Mouse (Mus musculus) heart, embryonic 13.5 days (tissue): ENCODE results near the gene 1700025B11Rik. TPM values are rescaled to one million over a fixed set of nuclear protein-coding genes. Genes with fewer than 3 reads are reported as not detected.

ENCODE experiments used
- ATAC-seq: fragments of 200-750 bp; cut with Nextera tagmentation; 2 replicates; pipeline ENCODE4 v1.8.0; 2017; ENCODE audit warnings: moderate TSS enrichment; ENCODE audit not compliant: insufficient number of reproducible peaks, low FRiP score, low TSS enrichment; ENCODE audit errors: extremely low read depth
- H3K27ac ChIP-seq: fragments of 300-500 bp; sonication (generic); replicated peaks from 2 replicates; pipeline ENCODE4 v1.5.1; 2015; ENCODE audit warnings: moderate library complexity, mild to moderate bottlenecking, inconsistent platforms
- H3K27me3 ChIP-seq: fragments of 300-500 bp; sonication (generic); replicated peaks from 2 replicates; pipeline ENCODE4 v1.6.1; 2015; ENCODE audit warnings: mild to moderate bottlenecking, inconsistent platforms
- H3K36me3 ChIP-seq: fragments of 300-500 bp; sonication (generic); 2 replicates; pipeline ENCODE4 v1.6.1; 2015; ENCODE audit warnings: mild to moderate bottlenecking, inconsistent platforms
- H3K4me1 ChIP-seq: fragments of 300-500 bp; sonication (generic); 2 replicates; pipeline ENCODE4 v1.6.1; 2015; ENCODE audit warnings: inconsistent platforms
- H3K4me2 ChIP-seq: fragments of 300-500 bp; sonication (generic); 2 replicates; pipeline ENCODE4 v1.6.1; 2015; ENCODE audit warnings: inconsistent platforms, mild to moderate bottlenecking, moderate library complexity
- H3K4me3 ChIP-seq: fragments of 300-500 bp; sonication (generic); 2 replicates; pipeline ENCODE4 v1.5.1; 2015; ENCODE audit warnings: moderate library complexity, mild to moderate bottlenecking, inconsistent platforms
- H3K9ac ChIP-seq: fragments of 300-500 bp; sonication (generic); 2 replicates; pipeline ENCODE4 v1.6.1; 2015; ENCODE audit warnings: inconsistent platforms, mild to moderate bottlenecking, moderate library complexity
- H3K9me3 ChIP-seq: fragments of 300-500 bp; sonication (generic); 2 replicates; pipeline ENCODE4 v1.6.1; 2016; ENCODE audit warnings: inconsistent platforms
- WGBS: fragments of 180-500 bp; shearing (Covaris S2); methylation state at CpG from one replicate; pipeline ENCODE4 v1.1.7; 2015; ENCODE audit warnings: mixed read lengths; 5-methylcytosine and 5-hydroxymethylcytosine counted together
- polyA plus RNA-seq: library from polyadenylated mRNA; unstranded; fragments of >200 nt; fragmentation: Nextera tagmentation; extraction: Ambion mirVana; gene quantifications from 2 replicates; pipeline ENCODE4 v1.2.1, GENCODE M21; 2015

The 1700025B11Rik gene
- polyA plus RNA-seq: not detected in 2 replicates

DNA sequence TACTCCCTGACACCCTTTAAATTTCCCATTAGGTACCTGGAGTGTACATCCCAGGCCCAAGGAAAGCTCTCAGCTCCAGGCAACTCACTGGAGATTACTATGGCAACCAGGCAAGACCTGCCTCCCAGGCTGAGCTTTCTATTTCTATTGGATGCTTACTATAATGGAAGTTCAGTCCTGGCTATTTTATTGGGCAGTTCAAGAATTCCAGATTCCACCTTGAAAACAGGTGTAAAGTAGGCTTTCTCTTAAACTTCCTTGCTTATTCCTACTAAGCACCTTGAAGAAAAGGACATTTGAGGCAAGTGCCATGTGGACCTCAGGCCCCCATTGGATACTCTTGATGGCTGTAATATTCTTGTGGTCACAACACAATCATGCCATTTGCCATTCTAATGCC lies at the start of gene 1700025B11Rik:
1700025B11Rik (minus strand) TSS at position 101 of the 400 bp plus-strand sequence.
- Histone ChIP-seq H3K27ac (no peak within 1 kb of the TSS), H3K27me3 (no peaks in the 10 kb centered on the region), H3K4me2 (no peak within 1 kb of the TSS), H3K4me1 (no peaks in the 10 kb centered on the region), H3K9ac (no peak within 1 kb of the TSS), H3K36me3 (no peaks in the 10 kb centered on the region), H3K9me3 (no peaks in the 10 kb centered on the region), H3K4me3 (no peak within 1 kb of the TSS)
- ATAC-seq: no peak

DNA sequence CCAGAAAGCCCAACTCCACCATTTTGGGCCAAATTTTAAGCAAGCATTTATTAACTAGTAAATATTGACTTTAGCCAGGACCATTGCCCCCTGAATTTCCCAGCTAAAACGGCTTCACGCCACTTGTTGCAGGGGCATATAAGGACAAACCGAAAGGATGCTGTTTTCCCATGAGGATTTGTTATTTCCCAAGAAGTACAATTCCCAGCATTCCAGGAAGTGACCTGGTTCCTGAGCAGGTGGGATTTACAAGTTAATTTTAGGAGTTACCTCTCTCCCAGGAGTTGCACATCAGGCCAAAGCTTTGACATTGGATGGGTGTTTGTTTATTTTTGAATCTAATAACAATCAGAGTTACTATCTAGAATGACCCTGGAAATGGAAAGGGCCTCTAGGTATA lies 44.4 kb upstream of the 1700025B11Rik start:
- no peaks in the 10 kb centered on the region for H3K36me3 ChIP-seq
- no peak overlapping the region for H3K4me3 ChIP-seq
- no peaks in the 10 kb centered on the region for H3K27me3 ChIP-seq
- ATAC-seq: no peak
- no peak overlapping the region for H3K4me2 ChIP-seq
- no peak overlapping the region for H3K9ac ChIP-seq
- H3K4me1 ChIP-seq: no peaks in the 10 kb centered on the region
- no peak overlapping the region for H3K27ac ChIP-seq
- H3K9me3 ChIP-seq: no peaks in the 10 kb centered on the region
- WGBS: 89% methylated on average over 3 of the region's 3 CpGs

DNA sequence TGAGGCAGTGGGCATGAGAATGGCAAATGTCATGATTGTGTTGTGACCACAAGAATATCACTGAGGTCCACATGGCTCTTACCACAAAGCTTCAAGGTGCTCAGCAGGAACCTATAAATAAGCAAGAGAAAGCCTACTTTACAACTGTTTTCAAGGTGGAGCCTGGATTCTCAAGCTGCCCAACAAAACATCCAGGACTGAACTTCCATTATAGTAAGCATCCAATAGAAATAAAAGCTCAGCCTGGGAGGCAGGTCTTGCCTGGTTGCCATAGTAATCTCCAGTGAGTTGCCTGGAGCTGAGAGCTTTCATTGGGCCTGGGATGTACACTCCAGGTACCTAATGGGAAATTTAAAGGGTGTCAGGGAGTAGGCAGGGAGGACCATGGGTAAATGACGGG lies 37.3 kb upstream of the 1700025B11Rik start, which contains the start of gene Gm36245:
Gm36245 (plus strand) TSS at position 301 of the 400 bp plus-strand sequence.
- Histone ChIP-seq H3K4me2 (no peak within 1 kb of the TSS), H3K9ac (no peak within 1 kb of the TSS), H3K4me1 (0 out of 2 replicates have a peak, but pooled peaks cover under 1% of the 10 kb centered on the region), H3K27ac (no peak within 1 kb of the TSS), H3K4me3 (no peak within 1 kb of the TSS), H3K27me3 (no peaks in the 10 kb centered on the region), H3K9me3 (no peaks in the 10 kb centered on the region), H3K36me3 (no peaks in the 10 kb centered on the region)
- 77% methylated on average over 1 of the region's 1 CpGs for WGBS
- ATAC-seq: no peak

DNA sequence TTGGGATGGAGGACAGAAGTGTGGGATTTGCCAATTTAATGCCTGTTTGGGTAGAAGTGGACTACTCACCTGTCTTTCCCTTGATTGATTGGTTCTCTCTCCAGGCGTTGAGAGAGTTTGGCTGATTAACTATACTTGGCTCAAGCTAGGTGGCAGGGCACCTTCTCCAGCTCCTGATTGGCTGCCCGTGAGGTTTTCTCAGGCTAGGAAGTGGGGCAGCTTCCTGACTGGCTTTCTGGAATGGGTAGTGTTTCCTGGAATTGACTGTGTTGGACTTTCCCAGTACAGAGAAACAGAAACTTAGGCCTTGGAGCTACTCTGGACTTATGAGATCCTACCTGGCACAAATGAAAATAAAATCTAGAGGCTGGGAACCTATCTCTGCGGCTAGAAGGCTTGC lies 36.7 kb upstream of the 1700025B11Rik start:
- Histone ChIP-seq H3K4me1 (peaks cover 5% of the 10 kb centered on the region; the same call in 1 of the 2 replicates), H3K27me3 (no peaks in the 10 kb centered on the region), H3K4me3 (no peak overlapping the region), H3K9ac (no peak overlapping the region), H3K4me2 (no peak overlapping the region), H3K9me3 (no peaks in the 10 kb centered on the region), H3K27ac (no peak overlapping the region), H3K36me3 (no peaks in the 10 kb centered on the region)
- ATAC-seq: no peak
- WGBS: 55% methylated on average over 3 of the region's 3 CpGs

DNA sequence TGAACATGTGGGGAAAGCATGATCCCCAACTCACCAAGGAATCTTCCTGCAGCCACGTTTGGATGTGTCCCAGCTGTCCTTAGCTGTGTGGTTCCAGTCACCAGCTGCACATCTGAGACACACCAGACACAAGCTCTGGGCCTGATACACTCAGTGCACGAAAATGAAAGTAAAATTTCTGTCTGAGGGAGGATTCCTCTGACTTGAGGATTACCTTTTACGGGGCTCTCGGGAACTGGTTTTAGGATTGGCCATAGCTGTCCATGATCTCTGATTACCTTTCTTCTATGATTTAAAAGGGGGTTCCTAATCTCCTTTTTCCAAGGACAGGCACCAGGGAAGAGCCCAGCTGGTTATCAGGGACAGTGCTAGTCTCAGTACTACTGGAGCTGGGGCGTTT lies 34.3 kb upstream of the 1700025B11Rik start, which contains the start of gene Apol10b:
Apol10b (minus strand) TSS at position 165 of the 400 bp plus-strand sequence.
- no peak within 1 kb of the TSS for H3K9ac ChIP-seq
- 47% methylated on average over 5 of the region's 5 CpGs for WGBS
- ATAC-seq: no peak
- H3K4me1 ChIP-seq: peaks cover 9% of the 10 kb centered on the region; the same call in 1 of the 2 replicates
- H3K36me3 ChIP-seq: no peaks in the 10 kb centered on the region
- H3K4me2 ChIP-seq: no peak within 1 kb of the TSS
- no peak within 1 kb of the TSS for H3K4me3 ChIP-seq
- H3K9me3 ChIP-seq: no peaks in the 10 kb centered on the region
- no peaks in the 10 kb centered on the region for H3K27me3 ChIP-seq
- H3K27ac ChIP-seq: no peak within 1 kb of the TSS

DNA sequence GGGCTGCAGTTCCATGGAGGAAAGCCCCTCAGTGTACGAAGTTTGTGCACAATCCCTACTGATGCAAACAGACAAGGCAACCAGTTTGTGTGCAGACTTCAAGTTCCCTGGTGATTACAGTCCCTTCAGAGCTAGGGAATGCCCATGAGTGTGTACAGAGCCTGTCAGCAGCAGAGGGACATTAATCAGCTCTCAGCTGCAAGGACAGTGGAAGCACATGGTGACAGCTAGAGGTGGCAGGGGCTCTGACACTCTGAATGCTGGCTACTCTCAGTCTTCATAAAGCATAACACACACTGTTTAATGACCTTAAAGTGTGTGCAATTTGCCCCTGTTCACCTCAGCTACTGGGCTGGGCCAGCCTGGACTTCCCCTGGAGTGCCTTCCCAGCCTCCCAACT lies 31.9 kb upstream of the 1700025B11Rik start:
- Histone ChIP-seq H3K4me2 (no peak overlapping the region), H3K27ac (no peak overlapping the region), H3K4me1 (peaks cover 12% of the 10 kb centered on the region; the same call in 1 of the 2 replicates), H3K9me3 (no peaks in the 10 kb centered on the region), H3K9ac (no peak overlapping the region), H3K27me3 (no peaks in the 10 kb centered on the region), H3K36me3 (no peaks in the 10 kb centered on the region), H3K4me3 (no peak overlapping the region)
- ATAC-seq: no peak
- WGBS: 33% methylated on average over 1 of the region's 1 CpGs

DNA sequence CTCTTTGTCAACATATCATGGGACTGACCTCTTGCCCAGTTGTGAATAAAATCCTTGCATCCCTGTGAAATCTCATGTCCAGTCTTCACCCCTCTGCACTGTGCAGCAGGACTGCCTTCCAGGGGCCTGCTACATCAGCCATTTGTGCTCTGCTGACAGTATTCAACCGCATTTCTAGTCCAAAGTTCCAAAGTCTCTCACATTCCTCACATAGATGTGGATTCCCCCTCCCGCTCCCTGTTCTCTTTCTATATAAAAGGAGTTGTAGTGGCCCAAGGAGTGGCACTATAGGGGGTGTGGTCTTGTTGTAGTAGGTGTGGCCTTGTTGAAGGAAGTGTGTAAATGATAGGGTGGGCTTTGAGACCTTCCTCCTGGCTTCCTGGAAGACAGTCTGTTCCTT lies 29.2 kb upstream of the 1700025B11Rik start:
- WGBS: 51% methylated on average over 2 of the region's 2 CpGs
- Histone ChIP-seq H3K4me3 (no peak overlapping the region), H3K36me3 (no peaks in the 10 kb centered on the region), H3K9me3 (no peaks in the 10 kb centered on the region), H3K27ac (no peak overlapping the region), H3K9ac (no peak overlapping the region), H3K4me2 (no peak overlapping the region), H3K27me3 (no peaks in the 10 kb centered on the region), H3K4me1 (peaks cover 12% of the 10 kb centered on the region; the same call in 1 of the 2 replicates)
- no peak for ATAC-seq

DNA sequence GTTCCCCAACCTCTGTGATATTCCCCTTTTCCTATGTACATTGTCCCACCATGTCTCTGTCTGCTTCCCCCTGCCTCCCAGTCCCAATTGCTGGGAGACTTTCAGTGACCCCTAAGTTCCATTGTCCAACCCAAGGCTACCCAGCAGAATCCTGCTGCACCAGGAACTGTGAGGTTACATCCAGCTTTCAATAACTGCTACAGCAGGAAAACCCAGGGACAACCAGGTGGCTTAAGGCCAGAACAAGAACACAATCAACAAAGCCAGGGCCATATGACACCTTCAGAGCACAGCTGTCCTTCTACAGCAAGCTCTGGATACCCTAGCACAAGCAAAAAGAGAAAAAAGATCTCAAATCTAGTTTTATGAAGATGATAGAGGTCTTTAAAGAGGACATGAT lies 27.3 kb upstream of the 1700025B11Rik start:
- no peak for ATAC-seq
- peaks cover 12% of the 10 kb centered on the region; the same call in 1 of the 2 replicates for H3K4me1 ChIP-seq
- no peaks in the 10 kb centered on the region for H3K36me3 ChIP-seq
- H3K4me2 ChIP-seq: no peak overlapping the region
- H3K9ac ChIP-seq: no peak overlapping the region
- H3K4me3 ChIP-seq: no peak overlapping the region
- H3K27ac ChIP-seq: no peak overlapping the region
- peaks cover under 1% of the 10 kb centered on the region for H3K9me3 ChIP-seq
- no peaks in the 10 kb centered on the region for H3K27me3 ChIP-seq

DNA sequence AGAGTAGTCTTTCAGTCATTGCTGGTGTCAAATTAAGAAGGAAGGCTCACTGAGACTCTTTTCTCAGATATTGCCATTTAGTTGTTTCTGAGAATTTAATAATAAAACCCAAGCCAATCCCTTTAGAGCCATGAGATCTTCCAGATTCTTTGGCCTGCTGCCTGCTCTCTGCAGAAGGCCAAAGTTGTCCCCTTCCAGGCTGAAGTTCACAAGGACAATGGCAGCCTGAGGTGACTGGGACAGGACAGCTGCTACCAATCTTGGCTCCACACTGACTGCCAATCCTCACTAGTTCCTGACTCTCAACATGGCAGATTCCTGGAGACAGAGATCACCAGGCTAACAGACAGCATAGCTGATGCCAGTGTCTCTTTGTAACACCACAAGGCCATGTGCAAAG lies 25.3 kb upstream of the 1700025B11Rik start:
- Histone ChIP-seq H3K4me3 (no peak overlapping the region), H3K36me3 (no peaks in the 10 kb centered on the region), H3K9me3 (peaks cover 8% of the 10 kb centered on the region), H3K27me3 (no peaks in the 10 kb centered on the region), H3K4me2 (no peak overlapping the region), H3K27ac (no peak overlapping the region), H3K4me1 (0 out of 2 replicates have a peak, but pooled peaks cover 3% of the 10 kb centered on the region), H3K9ac (no peak overlapping the region)
- no peak for ATAC-seq

DNA sequence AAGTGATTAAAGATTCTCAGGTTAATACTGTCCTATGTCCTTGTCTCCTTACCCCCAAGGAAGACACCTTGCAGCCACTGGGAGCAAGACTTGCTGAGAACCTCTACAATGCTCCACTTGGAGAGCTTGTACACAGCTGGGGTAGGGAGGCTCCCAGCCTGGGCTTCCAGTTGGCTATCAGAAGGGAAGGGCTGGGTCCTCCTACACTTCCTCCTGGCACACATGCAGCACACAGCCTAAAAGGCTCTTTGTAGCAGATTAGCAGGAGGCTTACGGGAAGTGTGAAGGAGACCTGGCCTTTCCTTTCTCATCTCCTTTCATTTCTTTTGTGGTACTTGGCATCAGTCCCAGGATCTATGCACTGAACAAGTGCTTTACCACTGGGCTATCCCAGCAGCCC lies 20.0 kb upstream of the 1700025B11Rik start:
- Histone ChIP-seq H3K36me3 (no peaks in the 10 kb centered on the region), H3K4me3 (no peak overlapping the region), H3K27ac (peak overlapping the region; percentile 63), H3K9ac (no peak overlapping the region), H3K4me2 (no peak overlapping the region), H3K9me3 (peaks cover 8% of the 10 kb centered on the region), H3K27me3 (no peaks in the 10 kb centered on the region), H3K4me1 (peaks cover 8% of the 10 kb centered on the region)
- peak; percentile 63 for ATAC-seq
- 30% methylated on average over 1 of the region's 1 CpGs for WGBS

DNA sequence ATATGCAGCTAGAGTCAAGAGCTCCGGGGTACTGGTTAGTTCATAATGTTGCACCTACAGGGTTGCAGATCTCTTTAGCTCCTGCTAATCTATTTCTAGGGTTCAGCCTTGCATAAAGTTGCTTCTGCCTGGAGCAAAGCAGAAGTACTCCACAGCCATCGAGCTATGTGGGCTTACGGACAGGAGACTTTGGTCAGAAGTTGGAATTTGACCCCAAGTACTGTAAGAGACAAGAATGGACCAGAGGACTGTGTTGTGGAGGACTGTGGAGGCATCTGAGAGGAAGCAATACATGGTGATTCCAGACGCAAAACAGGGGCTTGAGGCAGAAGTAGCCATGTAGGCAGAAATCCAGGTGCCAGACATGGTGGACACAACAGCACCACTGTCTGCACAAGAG lies 17.6 kb upstream of the 1700025B11Rik start:
- no peak for ATAC-seq
- Histone ChIP-seq H3K4me2 (no peak overlapping the region), H3K4me3 (no peak overlapping the region), H3K9ac (no peak overlapping the region), H3K27ac (no peak overlapping the region), H3K36me3 (no peaks in the 10 kb centered on the region), H3K27me3 (no peaks in the 10 kb centered on the region), H3K9me3 (peaks cover 8% of the 10 kb centered on the region), H3K4me1 (peaks cover 8% of the 10 kb centered on the region)
- WGBS: 74% methylated on average over 4 of the region's 4 CpGs

DNA sequence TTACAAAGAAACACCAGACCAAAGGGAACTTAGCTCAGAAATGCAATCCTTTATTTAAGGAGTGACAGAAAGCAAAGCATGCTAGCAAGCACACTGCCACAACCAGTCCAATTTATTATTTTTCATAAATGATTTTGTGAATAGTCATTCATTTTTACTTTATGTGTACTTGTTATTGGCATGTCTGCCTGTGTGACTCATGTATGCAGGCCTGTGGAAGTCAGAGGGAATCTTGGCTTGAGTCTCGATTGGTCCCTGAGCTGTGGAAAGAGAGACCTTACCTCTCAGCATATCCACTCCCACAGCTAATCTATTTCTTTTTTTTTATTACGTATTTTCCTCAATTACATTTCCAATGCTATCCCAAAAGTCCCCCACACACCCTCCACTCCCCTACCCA lies 17.1 kb upstream of the 1700025B11Rik start:
- H3K27ac ChIP-seq: no peak overlapping the region
- H3K36me3 ChIP-seq: no peaks in the 10 kb centered on the region
- no peak overlapping the region for H3K4me2 ChIP-seq
- peaks cover 8% of the 10 kb centered on the region for H3K4me1 ChIP-seq
- H3K4me3 ChIP-seq: no peak overlapping the region
- H3K9ac ChIP-seq: no peak overlapping the region
- WGBS: 80% methylated on average over 2 of the region's 2 CpGs
- no peak for ATAC-seq
- peaks cover 6% of the 10 kb centered on the region for H3K9me3 ChIP-seq
- H3K27me3 ChIP-seq: no peaks in the 10 kb centered on the region
